Mouse (Mus musculus) heart, postnatal 0 days (tissue): ENCODE measurements at regions not wholly inside any gene's neighbourhood (a gene's known extent, or its start where the extent isn't known, plus 50 kb on each side); places are given as distances from the start of the nearest gene placed in this dataset.

Source experiments
- ATAC-seq: fragments of 200-750 bp; cut with Nextera tagmentation; 2 replicates; pipeline ENCODE4 v1.8.0; 2017; ENCODE audit warnings: low read depth, moderate number of reproducible peaks, moderate library complexity; ENCODE audit not compliant: insufficient read depth
- DNase-seq: peaks from one replicate; pipeline ENCODE4 v3.0.0-alpha.2; 2016; ENCODE audit warnings: low spot score
- H3K27ac ChIP-seq: fragments of 300-500 bp; sonication (generic); 2 replicates; pipeline ENCODE4 v1.5.1; 2014; ENCODE audit warnings: low read depth, mild to moderate bottlenecking
- H3K27me3 ChIP-seq: fragments of 300-500 bp; sonication (generic); 2 replicates; pipeline ENCODE4 v1.6.1; 2014; ENCODE audit warnings: low read length, mixed read lengths; ENCODE audit not compliant: control insufficient read depth, insufficient read depth
- H3K36me3 ChIP-seq: fragments of 300-500 bp; sonication (generic); replicated peaks from 2 replicates; pipeline ENCODE4 v1.6.1; 2014; ENCODE audit warnings: low read length, mixed read lengths; ENCODE audit not compliant: control insufficient read depth, insufficient read depth
- H3K4me1 ChIP-seq: fragments of 300-500 bp; sonication (generic); 2 replicates; pipeline ENCODE4 v1.6.1; 2014; ENCODE audit warnings: antibody characterized with exemption; ENCODE audit not compliant: control insufficient read depth, insufficient read depth
- H3K4me2 ChIP-seq: fragments of 300-500 bp; sonication (generic); 2 replicates; pipeline ENCODE4 v1.6.1; 2014; ENCODE audit warnings: low read depth, mild to moderate bottlenecking, low read length, moderate library complexity
- H3K4me3 ChIP-seq: fragments of 300-500 bp; sonication (generic); 2 replicates; pipeline ENCODE4 v1.5.1; 2014; ENCODE audit warnings: low read depth, low read length
- H3K9ac ChIP-seq: fragments of 300-500 bp; sonication (generic); replicated peaks from 2 replicates; pipeline ENCODE4 v1.6.1; 2014; ENCODE audit warnings: low read depth, low read length, mixed read lengths
- H3K9me3 ChIP-seq: fragments of 300-500 bp; sonication (generic); replicated peaks from 2 replicates; pipeline ENCODE4 v1.6.1; 2016; ENCODE audit warnings: low read length; ENCODE audit not compliant: control insufficient read depth
- CTCF ChIP-seq: IDR thresholded peaks from 2 replicates; pipeline ENCODE4 v1.5.1; 2016; ENCODE audit warnings: antibody characterized with exemption, control low read depth, low read depth
- EP300 ChIP-seq: IDR thresholded peaks from 2 replicates; pipeline ENCODE4 v1.6.1; 2016; ENCODE audit warnings: antibody characterized with exemption, low read depth
- WGBS: fragments of 180-500 bp; shearing (Covaris S2); extraction: QIAGEN DNeasy Blood & Tissue Kit; methylation state at CpG from one replicate; pipeline ENCODE4 v1.1.7; 2014; 5-methylcytosine and 5-hydroxymethylcytosine counted together

- no peaks in the 10 kb centered on the region for H3K4me1 ChIP-seq
- DNase-seq (no peak), ATAC-seq (no peak)
- no peak overlapping the region for H3K27ac ChIP-seq
- H3K9me3 ChIP-seq, result no peaks in the 10 kb centered on the region
- no peak overlapping the region for H3K4me3 ChIP-seq
- H3K9ac ChIP-seq, result no peak overlapping the region
- no peaks in the 10 kb centered on the region for H3K36me3 ChIP-seq
- H3K27me3 ChIP-seq, result no peaks in the 10 kb centered on the region
- 75% methylated on average over 9 of the region's 9 CpGs for WGBS
- H3K4me2 ChIP-seq, result no peak overlapping the region
- TF ChIP-seq EP300 (no peak), CTCF (no peak)
These were observed 89.0 kb downstream of the Akr1d1 start for GRCm38 (mm10) chr6:37618990-37619389.

GRCm38 (mm10) chr6:37621364-37622029 lies 91.5 kb downstream of the Akr1d1 start:
- Histone ChIP-seq H3K36me3 (no peaks in the 10 kb centered on the region), H3K9me3 (no peaks in the 10 kb centered on the region), H3K4me3 (no peak overlapping the region), H3K4me2 (no peak overlapping the region), H3K4me1 (no peaks in the 10 kb centered on the region), H3K9ac (no peak overlapping the region), H3K27me3 (no peaks in the 10 kb centered on the region), H3K27ac (no peak overlapping the region)
- WGBS, result 55% methylated on average over 7 of the region's 7 CpGs
- DNase-seq (no peak), ATAC-seq (no peak)
- no peak for TF ChIP-seq EP300
- no peak for TF ChIP-seq CTCF

GRCm38 (mm10) chr6:37622273-37622672 lies 92.3 kb downstream of the Akr1d1 start:
- H3K36me3 ChIP-seq, result no peaks in the 10 kb centered on the region
- TF ChIP-seq CTCF, result no peak
- TF ChIP-seq EP300, result no peak
- H3K27ac ChIP-seq, result no peak overlapping the region
- no peak overlapping the region for H3K4me3 ChIP-seq
- H3K9me3 ChIP-seq, result no peaks in the 10 kb centered on the region
- no peak overlapping the region for H3K4me2 ChIP-seq
- DNase-seq (no peak), ATAC-seq (no peak)
- H3K9ac ChIP-seq, result no peak overlapping the region
- H3K27me3 ChIP-seq, result no peaks in the 10 kb centered on the region
- 64% methylated on average over 2 of the region's 2 CpGs for WGBS
- H3K4me1 ChIP-seq, result no peaks in the 10 kb centered on the region

GRCm38 (mm10) chr6:37627206-37627605 lies 97.2 kb downstream of the Akr1d1 start:
- peak; percentile 47; the same call in 1 of the 2 replicates for ATAC-seq
- WGBS, result 48% methylated on average over 5 of the region's 5 CpGs

GRCm38 (mm10) chr6:37633948-37634347 lies 104.0 kb downstream of the Akr1d1 start:
- no peak overlapping the region for H3K4me2 ChIP-seq
- H3K9me3 ChIP-seq, result no peaks in the 10 kb centered on the region
- no peak for ATAC-seq
- H3K9ac ChIP-seq, result no peak overlapping the region
- H3K27me3 ChIP-seq, result no peaks in the 10 kb centered on the region
- no peak overlapping the region for H3K27ac ChIP-seq
- DNase-seq, result no peak
- H3K36me3 ChIP-seq, result no peaks in the 10 kb centered on the region
- no peak overlapping the region for H3K4me3 ChIP-seq
- WGBS, result 54% methylated on average over 1 of the region's 1 CpGs
- no peak for TF ChIP-seq CTCF
- TF ChIP-seq EP300, result no peak
- no peaks in the 10 kb centered on the region for H3K4me1 ChIP-seq

More at GRCm38 (mm10) chr6:37627206-37627605, 97.2 kb downstream of the Akr1d1 start:
- Histone ChIP-seq H3K27me3 (no peaks in the 10 kb centered on the region), H3K27ac (peak overlapping the region; percentile 55), H3K9ac (no peak overlapping the region), H3K4me3 (no peak overlapping the region), H3K4me2 (no peak overlapping the region), H3K36me3 (no peaks in the 10 kb centered on the region), H3K4me1 (no peaks in the 10 kb centered on the region), H3K9me3 (no peaks in the 10 kb centered on the region)
- DNase-seq, result peak; percentile 72
- no peak for TF ChIP-seq CTCF
- TF ChIP-seq EP300, result peak; percentile 77; the same call in 1 of the 2 replicates

GRCm38 (mm10) chr6:37642066-37642465 lies 112.1 kb downstream of the Akr1d1 start:
- Histone ChIP-seq H3K4me2 (no peak overlapping the region), H3K27me3 (no peaks in the 10 kb centered on the region), H3K27ac (no peak overlapping the region), H3K4me1 (peaks cover 3% of the 10 kb centered on the region; the same call in 1 of the 2 replicates), H3K9me3 (no peaks in the 10 kb centered on the region), H3K4me3 (no peak overlapping the region), H3K36me3 (no peaks in the 10 kb centered on the region), H3K9ac (no peak overlapping the region)
- no peak for ATAC-seq
- no peak for TF ChIP-seq CTCF
- TF ChIP-seq EP300, result no peak
- 30% methylated on average over 4 of the region's 4 CpGs for WGBS
- DNase-seq, result no peak
